9 mouse cellular contexts compared by ENCODE assay signal in the genomic region with DNA sequence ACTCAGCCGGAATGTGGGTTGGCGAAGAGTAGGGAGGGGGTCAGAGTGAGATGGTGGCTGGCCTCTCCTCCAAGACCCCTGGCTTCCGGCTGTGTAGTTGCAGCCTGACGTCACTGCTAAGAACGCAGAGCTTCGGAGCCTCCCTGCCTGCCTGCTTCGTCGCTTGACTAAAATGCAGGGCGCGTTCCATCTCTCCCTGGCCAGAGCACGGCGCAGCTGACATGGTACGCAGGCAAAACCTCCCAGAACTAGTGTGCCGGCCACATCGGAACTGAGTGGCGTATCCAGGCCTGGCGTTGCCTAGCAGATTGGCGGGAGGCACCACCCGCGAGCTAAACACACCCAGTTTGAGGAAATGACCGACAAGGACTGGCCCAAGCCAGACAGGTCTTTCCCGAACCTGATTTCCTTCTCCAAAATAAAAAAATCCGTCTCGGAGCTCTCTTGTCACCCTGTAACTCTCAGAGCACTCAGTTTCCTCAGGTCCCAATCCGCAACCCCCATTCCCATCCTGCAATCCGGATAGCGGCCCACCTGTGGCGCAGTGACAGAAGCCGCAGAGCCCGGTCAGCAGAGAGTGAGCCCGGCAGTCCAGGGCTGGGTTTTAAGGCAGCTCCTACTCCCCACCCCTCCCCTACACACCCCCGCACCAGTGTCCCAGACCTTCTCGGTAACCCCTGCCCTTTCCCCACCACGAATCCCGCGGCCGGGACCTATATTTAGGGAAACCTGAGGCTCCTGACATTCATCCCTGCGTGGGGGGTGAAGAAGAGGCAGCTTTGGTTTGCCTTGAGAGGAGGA. TPM values are rescaled to one million over a fixed set of nuclear protein-coding genes. Genes with fewer than 3 reads are reported as not detected.
A peak's percentile ranks its signal among the peaks of the same experiment; 100 is the strongest.
DNase-seq lines count a peak whose midpoint lies in the region; ATAC-seq and TF ChIP-seq lines count a peak whose summit lies in the region.
"Had no signal": no experiment of that assay in that cellular context is flagged by ENCODE, and none has a peak within 500 bp of the region (broad histone marks: within the 10 kb centered on the region; RNA-seq: fewer than 3 reads in every experiment).

No protein-coding gene starts in this region.

- H3K27ac ChIP-seq in limb, embryonic 12.5 days = peak overlapping the region; percentile 97

- H3K4me3 ChIP-seq in lung, adult 2 months (replicated peaks; ENCODE audit: extremely low read depth, low read depth, low read length) = peak overlapping the region; percentile 65
- peak overlapping the region; percentile 85 for H3K4me3 ChIP-seq in limb, embryonic 12.5 days (replicated peaks)

- no peaks in the 10 kb centered on the region for H3K27me3 ChIP-seq in limb, embryonic 12.5 days

- H3K9me3 ChIP-seq in limb, embryonic 12.5 days = no peaks in the 10 kb centered on the region

- peak; percentile 89 for ATAC-seq in limb, embryonic 12.5 days (ENCODE audit: insufficient number of reproducible peaks, insufficient read depth, low FRiP score, low TSS enrichment, low read depth)

- H3K9ac ChIP-seq in limb, embryonic 12.5 days (replicated peaks) = peak overlapping the region; percentile 75

- peaks cover 10% of the 10 kb centered on the region for H3K4me1 ChIP-seq in lung, adult 2 months (ENCODE audit: control insufficient read depth, insufficient read depth, low read length)
- peaks cover 33% of the 10 kb centered on the region for H3K4me1 ChIP-seq in limb, embryonic 12.5 days (replicated peaks)

- H3K4me2 ChIP-seq in limb, embryonic 12.5 days = peak overlapping the region; percentile 73

- 2% methylated on average over 38 of the region's 38 CpGs for WGBS in lung, adult 2 months
- 1% methylated on average over 38 of the region's 38 CpGs for WGBS in limb, embryonic 12.5 days

- peak; percentile 86 for DNase-seq in lung, adult 2 months
- no peak for DNase-seq in lung, postnatal 4 days
- DNase-seq in WW6 (ENCODE audit: low read depth, low spot score) = peak; percentile 75
- peak; percentile 86 to 89 for DNase-seq in cerebellum, postnatal 25 days
- DNase-seq in gastrocnemius, postnatal 10 days = peak; percentile 67
- DNase-seq in naive thymus-derived CD4-positive, alpha-beta T cell, adult 2 months (ENCODE audit: low read depth) = peak; percentile 90
- no peak for DNase-seq in B cell, adult 2 months

- TF ChIP-seq POLR2A in lung, adult 2 months (IDR thresholded peaks at IDR 0.05; ENCODE audit: borderline replicate concordance, extremely low read depth, low read depth, low read length) = peak; percentile 98

- H3K36me3 ChIP-seq in limb, embryonic 12.5 days = peaks cover 52% of the 10 kb centered on the region

- peak; percentile 47 for TF ChIP-seq CTCF in lung, adult 2 months (IDR thresholded peaks at IDR 0.05; ENCODE audit: insufficient read depth, low read length)

RNA-seq across cellular contexts. Expression of a gene that starts 2.2 kb away (rescaled TPM):
- polyA plus RNA-seq in lung, adult 2 months (2012; rRNA removed) = 11.9 and 13.3 TPM in 2 replicates
- 10 to 100 TPM; 10.3 to 10.5 TPM for total RNA-seq in gastrocnemius, postnatal 10 days (2021)
- polyA plus RNA-seq in limb, embryonic 12.5 days (2016; fragmentation: Nextera tagmentation; extraction: Ambion mirVana) = 0.19 and 0.33 TPM in 2 replicates

RNA-seq across cellular contexts. Expression of a gene that starts 7.4 kb away (rescaled TPM):
- 135 and 156 TPM in 2 replicates for polyA plus RNA-seq in lung, adult 2 months (2012; rRNA removed)
- total RNA-seq in gastrocnemius, postnatal 10 days (2021) = 10 to 100 TPM; 44.2 to 48.8 TPM
- polyA plus RNA-seq in limb, embryonic 12.5 days (2016; fragmentation: Nextera tagmentation; extraction: Ambion mirVana) = 378 and 401 TPM in 2 replicates

RNA-seq across cellular contexts. Expression of a gene that starts 18.4 kb away (rescaled TPM):
- polyA plus RNA-seq in lung, adult 2 months (2012; rRNA removed) = 8.7 and 9.5 TPM in 2 replicates
- under 1 TPM; 0.38 to 0.75 TPM for total RNA-seq in gastrocnemius, postnatal 10 days (2021)
- 0.50 and 0.68 TPM in 2 replicates for polyA plus RNA-seq in limb, embryonic 12.5 days (2016; fragmentation: Nextera tagmentation; extraction: Ambion mirVana)

RNA-seq across cellular contexts. Expression of a gene that starts 22.9 kb away (rescaled TPM):
- 390 and 597 TPM in 2 replicates for polyA plus RNA-seq in lung, adult 2 months (2012; rRNA removed)
- total RNA-seq in gastrocnemius, postnatal 10 days (2021) = 10 to 100 TPM; 56.3 to 62.9 TPM
- polyA plus RNA-seq in limb, embryonic 12.5 days (2016; fragmentation: Nextera tagmentation; extraction: Ambion mirVana) = 104 and 126 TPM in 2 replicates

RNA-seq across cellular contexts. Expression of a gene that starts 31.8 kb away (rescaled TPM):
- polyA plus RNA-seq in lung, adult 2 months (2012; rRNA removed) = not detected in 2 replicates
- total RNA-seq in gastrocnemius, postnatal 10 days (2021) = not detected
- not detected in 2 replicates for polyA plus RNA-seq in limb, embryonic 12.5 days (2016; fragmentation: Nextera tagmentation; extraction: Ambion mirVana)
- polyA plus RNA-seq: gonadal fat pad, adult 2 months had no signal

Comparison
In these comparisons a context has a peak if more than half of its experiments do, and no peak if none do; other contexts are left out.
1. DNase-seq: peak in lung, adult 2 months (single experiment), WW6 (single experiment), cerebellum, postnatal 25 days (2 of 2), gastrocnemius, postnatal 10 days (single experiment) and naive thymus-derived CD4-positive, alpha-beta T cell, adult 2 months (single experiment); none in lung, postnatal 4 days (0 of 2) and B cell, adult 2 months (0 of 2).